Mouse (Mus musculus): Measurements from ENCODE around the gene Tmcc3.

- TF ChIP-seq EP300 (IDR thresholded peaks at IDR 0.05; ENCODE audit: insufficient read depth, low read depth, low read length) (no peak), POLR2A (IDR thresholded peaks at IDR 0.05; ENCODE audit: insufficient read depth, low read depth, low read length) (no peak)
Measured at GRCm38 (mm10) chr10:94389219-94389618, 77.5 kb downstream of the Tmcc3 start.
